Mouse (Mus musculus) liver, embryonic 15.5 days (tissue): ENCODE results near the gene Nsun4. TPM values are rescaled to one million over a fixed set of nuclear protein-coding genes. Genes with fewer than 3 reads are reported as not detected.

Experiments
- ATAC-seq: fragments of 200-750 bp; cut with Nextera tagmentation; 2 replicates; pipeline ENCODE4 v1.8.0; 2017; ENCODE audit warnings: moderate number of reproducible peaks, mild to moderate bottlenecking, moderate library complexity; ENCODE audit not compliant: insufficient read depth
- H3K27ac ChIP-seq: fragments of 300-500 bp; sonication (generic); replicated peaks from 2 replicates; pipeline ENCODE4 v1.5.1; 2015; ENCODE audit warnings: mild to moderate bottlenecking, inconsistent platforms
- H3K27me3 ChIP-seq: fragments of 300-500 bp; sonication (generic); 2 replicates; pipeline ENCODE4 v1.6.1; 2015; ENCODE audit warnings: mild to moderate bottlenecking, inconsistent platforms
- H3K36me3 ChIP-seq: fragments of 300-500 bp; sonication (generic); replicated peaks from 2 replicates; pipeline ENCODE4 v1.6.1; 2015; ENCODE audit warnings: moderate library complexity, mild to moderate bottlenecking, inconsistent platforms
- H3K4me1 ChIP-seq: fragments of 300-500 bp; sonication (generic); replicated peaks from 2 replicates; pipeline ENCODE4 v1.6.1; 2015; ENCODE audit warnings: inconsistent platforms
- H3K4me2 ChIP-seq: fragments of 300-500 bp; sonication (generic); 2 replicates; pipeline ENCODE4 v1.6.1; 2015; ENCODE audit warnings: moderate library complexity, mild to moderate bottlenecking, inconsistent platforms
- H3K4me3 ChIP-seq: fragments of 300-500 bp; sonication (generic); replicated peaks from 2 replicates; pipeline ENCODE4 v1.5.1; 2015; ENCODE audit warnings: mild to moderate bottlenecking, inconsistent platforms
- H3K9ac ChIP-seq: fragments of 300-500 bp; sonication (generic); 2 replicates; pipeline ENCODE4 v1.6.1; 2015; ENCODE audit warnings: moderate library complexity, mild to moderate bottlenecking, inconsistent platforms
- H3K9me3 ChIP-seq: fragments of 300-500 bp; sonication (generic); replicated peaks from 2 replicates; pipeline ENCODE4 v1.6.1; 2016; ENCODE audit warnings: inconsistent platforms
- WGBS: fragments of 180-500 bp; shearing (Covaris S2); methylation state at CpG from one replicate; pipeline ENCODE4 v1.1.7; 2015; ENCODE audit warnings: mixed read lengths; ENCODE audit not compliant: insufficient replicate concordance; 5-methylcytosine and 5-hydroxymethylcytosine counted together
- polyA plus RNA-seq: library from polyadenylated mRNA; unstranded; fragments of >200 nt; fragmentation: Nextera tagmentation; extraction: Ambion mirVana; gene quantifications from 2 replicates; pipeline ENCODE4 v1.2.1, GENCODE M21; 2015

The Nsun4 gene
- polyA plus RNA-seq = 9.0 and 9.8 TPM in 2 replicates

GRCm38 (mm10) chr4:116053399-116053961, at the start of gene Nsun4:
Nsun4 (minus strand) TSS chr4:116053876.
- Histone ChIP-seq H3K9ac (peak within 1 kb of the TSS; percentile 63), H3K4me1 (peaks cover 24% of the 10 kb centered on the region), H3K36me3 (no peaks in the 10 kb centered on the region), H3K27me3 (no peaks in the 10 kb centered on the region), H3K4me3 (peak within 1 kb of the TSS; percentile 72), H3K9me3 (no peaks in the 10 kb centered on the region), H3K27ac (peak within 1 kb of the TSS; percentile 95), H3K4me2 (peak within 1 kb of the TSS; percentile 95)
- peak; percentile 92 for ATAC-seq
- WGBS = under 1% methylated on average over 35 of the region's 35 CpGs

GRCm38 (mm10) chr4:116100959-116101358, 47.3 kb upstream of the Nsun4 start:
- Histone ChIP-seq H3K4me2 (peak overlapping the region; percentile 9; the same call in 1 of the 2 replicates), H3K27me3 (no peaks in the 10 kb centered on the region), H3K27ac (peak overlapping the region; percentile 73), H3K4me1 (peaks cover 28% of the 10 kb centered on the region), H3K9me3 (no peaks in the 10 kb centered on the region), H3K36me3 (peaks cover 100% of the 10 kb centered on the region), H3K4me3 (no peak overlapping the region), H3K9ac (no peak overlapping the region)
- ATAC-seq = peak; percentile 81
- 14% methylated on average over 7 of the region's 7 CpGs for WGBS

- no peak overlapping the region for H3K9ac ChIP-seq
- H3K4me3 ChIP-seq = no peak overlapping the region
- no peaks in the 10 kb centered on the region for H3K9me3 ChIP-seq
- H3K27me3 ChIP-seq = no peaks in the 10 kb centered on the region
- peaks cover 98% of the 10 kb centered on the region for H3K36me3 ChIP-seq
- H3K4me1 ChIP-seq = peaks cover 26% of the 10 kb centered on the region
- 76% methylated on average over 8 of the region's 8 CpGs for WGBS
- ATAC-seq = peak; percentile 38
- H3K4me2 ChIP-seq = no peak overlapping the region
- peak overlapping the region; percentile 63 for H3K27ac ChIP-seq
Measured at GRCm38 (mm10) chr4:116097211-116097610, 43.5 kb upstream of the Nsun4 start.

GRCm38 (mm10) chr4:116096291-116096690, 42.6 kb upstream of the Nsun4 start:
- Histone ChIP-seq H3K27me3 (no peaks in the 10 kb centered on the region), H3K9ac (no peak overlapping the region), H3K4me3 (no peak overlapping the region), H3K36me3 (peaks cover 98% of the 10 kb centered on the region), H3K9me3 (no peaks in the 10 kb centered on the region), H3K4me1 (peaks cover 17% of the 10 kb centered on the region), H3K4me2 (no peak overlapping the region), H3K27ac (no peak overlapping the region)
- ATAC-seq = no peak
- 82% methylated on average over 10 of the region's 10 CpGs for WGBS

GRCm38 (mm10) chr4:116088510-116089249, 35.0 kb upstream of the Nsun4 start:
- no peaks in the 10 kb centered on the region for H3K27me3 ChIP-seq
- H3K9me3 ChIP-seq = no peaks in the 10 kb centered on the region
- no peak overlapping the region for H3K27ac ChIP-seq
- no peak overlapping the region for H3K4me3 ChIP-seq
- WGBS = 87% methylated on average over 23 of the region's 23 CpGs
- H3K9ac ChIP-seq = no peak overlapping the region
- H3K36me3 ChIP-seq = peaks cover 78% of the 10 kb centered on the region
- no peak for ATAC-seq
- H3K4me1 ChIP-seq = no peaks in the 10 kb centered on the region
- H3K4me2 ChIP-seq = no peak overlapping the region

- no peak for ATAC-seq
- Histone ChIP-seq H3K4me2 (peak overlapping the region; percentile 85), H3K27me3 (no peaks in the 10 kb centered on the region), H3K36me3 (peaks cover 28% of the 10 kb centered on the region), H3K9ac (peak overlapping the region; percentile 92), H3K4me1 (peaks cover 34% of the 10 kb centered on the region), H3K9me3 (no peaks in the 10 kb centered on the region), H3K27ac (peak overlapping the region; percentile 95), H3K4me3 (peak overlapping the region; percentile 82)
- 36% methylated on average over 3 of the region's 3 CpGs for WGBS
Measured at GRCm38 (mm10) chr4:116077240-116078095, 23.8 kb upstream of the Nsun4 start.

GRCm38 (mm10) chr4:116076369-116077231, 22.9 kb upstream of the Nsun4 start:
- Histone ChIP-seq H3K4me1 (peaks cover 39% of the 10 kb centered on the region), H3K27me3 (no peaks in the 10 kb centered on the region), H3K36me3 (peaks cover 24% of the 10 kb centered on the region), H3K9ac (peak overlapping the region; percentile 92), H3K27ac (peak overlapping the region; percentile 95), H3K4me3 (peak overlapping the region; percentile 82), H3K9me3 (no peaks in the 10 kb centered on the region), H3K4me2 (peak overlapping the region; percentile 85)
- 1% methylated on average over 37 of the region's 37 CpGs for WGBS
- peak; percentile 22 for ATAC-seq

GRCm38 (mm10) chr4:116075631-116076368, 22.1 kb upstream of the Nsun4 start:
- Histone ChIP-seq H3K9me3 (no peaks in the 10 kb centered on the region), H3K27ac (peak overlapping the region; percentile 95), H3K4me3 (peak overlapping the region; percentile 82), H3K27me3 (no peaks in the 10 kb centered on the region), H3K4me2 (peak overlapping the region; percentile 85), H3K36me3 (peaks cover 16% of the 10 kb centered on the region), H3K4me1 (peaks cover 39% of the 10 kb centered on the region), H3K9ac (peak overlapping the region; percentile 92)
- peak; percentile 52 for ATAC-seq
- under 1% methylated on average over 76 of the region's 77 CpGs for WGBS

- no peaks in the 10 kb centered on the region for H3K27me3 ChIP-seq
- WGBS = under 1% methylated on average over 55 of the region's 55 CpGs
- peak within 1 kb of the TSS; percentile 95 for H3K27ac ChIP-seq
- H3K4me1 ChIP-seq = peaks cover 39% of the 10 kb centered on the region
- H3K4me3 ChIP-seq = peak within 1 kb of the TSS; percentile 82
- peak; percentile 88 for ATAC-seq
- H3K9me3 ChIP-seq = no peaks in the 10 kb centered on the region
- H3K4me2 ChIP-seq = peak within 1 kb of the TSS; percentile 85
- peaks cover 18% of the 10 kb centered on the region for H3K36me3 ChIP-seq
- peak within 1 kb of the TSS; percentile 92 for H3K9ac ChIP-seq
Measured at GRCm38 (mm10) chr4:116074861-116075620, 21.4 kb upstream of the Nsun4 start, which contains the start of the genes Uqcrh and Lrrc41. Uqcrh (minus strand) TSS chr4:116075071. Lrrc41 (plus strand) TSS chr4:116075269.
